Mouse (Mus musculus): ENCODE data around the gene Klc1.

The Klc1 gene

DNA sequence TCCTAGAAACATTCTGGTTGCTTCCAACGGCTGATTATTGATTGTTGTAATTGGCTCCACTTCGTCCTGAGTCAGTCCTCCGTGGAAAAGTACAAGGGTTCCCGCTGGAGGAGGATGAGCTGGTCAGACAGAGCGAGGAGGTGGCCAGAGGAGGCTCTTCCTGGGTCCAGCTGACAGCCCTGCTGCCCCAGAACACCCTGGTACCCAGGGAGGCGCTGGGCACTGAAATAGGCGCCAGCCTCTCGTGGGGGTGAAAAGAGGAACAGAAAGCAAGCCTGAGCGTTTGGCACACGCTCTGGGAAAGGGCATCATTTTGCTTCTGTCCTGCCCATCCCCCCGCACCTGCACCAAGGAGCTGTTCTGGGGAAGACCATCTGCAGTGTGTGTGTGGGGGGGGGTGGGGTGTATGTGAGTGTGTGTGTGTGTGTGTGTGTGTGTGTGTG, 14.6 kb upstream of the Klc1 start:
- no peak for DNase-seq (ENCODE audit: low spot score)

DNA sequence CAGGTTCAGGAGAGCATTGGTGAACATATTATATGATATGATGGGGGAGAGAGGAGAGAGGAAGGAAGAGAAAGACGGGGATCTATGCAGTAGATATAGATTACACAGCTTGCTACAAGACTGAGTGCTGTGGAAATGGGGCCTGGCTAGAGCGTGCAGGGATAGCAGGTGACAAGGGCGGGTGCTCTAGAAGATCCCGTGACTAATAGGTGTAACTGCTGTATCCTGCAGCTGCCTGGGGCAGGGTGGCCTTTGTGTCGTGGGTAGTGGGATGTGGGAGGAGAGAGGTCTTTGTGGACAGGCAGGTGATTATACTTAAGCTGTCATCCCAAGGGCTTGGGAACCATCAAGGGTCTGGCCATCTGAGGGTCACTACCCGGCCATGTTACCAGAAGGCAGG, 13.4 kb upstream of the Klc1 start:
- DNase-seq (ENCODE audit: low spot score) = no peak

DNA sequence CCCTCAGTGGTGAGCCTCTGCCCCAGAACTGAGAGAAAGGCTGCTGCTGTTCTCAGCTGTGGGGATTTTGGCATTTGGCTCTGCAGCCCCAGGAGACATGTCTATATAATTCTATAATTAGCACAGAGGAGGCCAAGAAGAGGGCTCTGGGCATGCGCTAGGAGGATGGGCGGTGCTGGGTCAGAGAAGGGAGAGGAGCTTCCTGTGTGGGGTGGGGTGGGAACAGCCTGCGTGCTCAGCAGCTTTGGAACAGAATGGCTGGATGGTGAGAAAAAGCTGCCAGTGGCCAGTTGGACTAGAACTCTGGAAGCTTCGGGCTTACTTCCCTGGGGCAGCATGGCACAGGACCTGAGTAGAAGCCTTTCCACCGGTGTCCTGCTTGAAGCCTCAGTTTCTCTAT, 12.6 kb upstream of the Klc1 start:
- DNase-seq (ENCODE audit: low spot score) = no peak

DNA sequence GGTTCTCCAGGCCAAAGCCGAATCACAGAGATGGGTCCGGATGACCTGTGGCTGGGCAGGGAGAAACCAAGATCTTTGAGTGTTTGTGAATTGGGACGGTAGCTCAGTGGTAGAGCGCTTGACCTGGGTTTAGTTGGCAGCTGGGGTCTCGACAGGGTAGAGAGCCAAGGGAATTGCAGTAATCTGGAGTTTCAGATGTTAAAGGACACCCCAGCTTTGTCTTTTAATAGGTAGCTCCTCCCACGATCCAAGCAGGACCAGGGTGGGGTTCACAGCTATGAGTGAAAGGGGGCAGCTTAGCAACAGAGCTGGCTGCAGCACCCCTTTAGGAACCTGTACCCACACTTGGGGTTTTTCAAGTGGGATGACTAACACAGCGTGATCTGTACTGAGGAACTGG, 11.2 kb upstream of the Klc1 start:
- DNase-seq (ENCODE audit: low spot score) = no peak

DNA sequence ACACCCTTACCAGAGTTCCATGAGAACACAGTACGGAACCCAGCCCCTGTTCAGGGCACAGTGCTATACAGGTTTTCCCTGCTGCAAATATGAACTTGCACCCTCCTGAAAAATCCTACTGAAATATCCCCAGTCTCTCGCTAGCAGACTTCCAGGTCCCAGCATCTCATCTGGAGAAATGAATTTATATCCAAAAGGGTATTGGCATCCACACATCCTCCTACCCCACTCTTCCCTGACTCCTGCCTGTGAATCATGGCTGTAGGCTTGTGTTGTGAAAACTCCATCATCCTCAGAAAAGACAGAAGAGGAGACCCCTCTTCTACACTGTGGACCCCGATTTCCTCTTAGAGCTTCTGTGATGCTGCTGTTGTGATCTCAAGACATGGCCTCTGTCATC, 7.9 kb upstream of the Klc1 start:
- DNase-seq (ENCODE audit: low spot score) = no peak

DNA sequence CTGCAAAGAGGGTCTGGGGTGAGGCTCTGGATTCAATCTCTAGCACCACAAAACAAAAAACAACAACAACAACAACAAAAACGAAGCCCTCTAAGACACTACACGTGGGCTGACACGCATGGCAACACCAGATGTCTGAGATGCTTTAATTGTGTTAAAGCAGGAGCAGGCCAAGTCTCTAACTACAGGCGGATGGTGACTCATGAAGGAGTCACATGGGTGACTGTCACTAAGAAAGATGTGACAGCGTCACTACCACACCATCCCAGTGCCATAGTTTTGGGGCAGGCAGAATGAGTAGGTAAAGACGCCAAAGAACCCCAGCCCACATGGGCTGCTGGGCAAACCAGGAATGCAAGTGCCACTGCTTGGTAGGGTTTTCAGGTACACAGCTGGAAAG, 6.2 kb upstream of the Klc1 start:
- DNase-seq (ENCODE audit: low spot score) = no peak

DNA sequence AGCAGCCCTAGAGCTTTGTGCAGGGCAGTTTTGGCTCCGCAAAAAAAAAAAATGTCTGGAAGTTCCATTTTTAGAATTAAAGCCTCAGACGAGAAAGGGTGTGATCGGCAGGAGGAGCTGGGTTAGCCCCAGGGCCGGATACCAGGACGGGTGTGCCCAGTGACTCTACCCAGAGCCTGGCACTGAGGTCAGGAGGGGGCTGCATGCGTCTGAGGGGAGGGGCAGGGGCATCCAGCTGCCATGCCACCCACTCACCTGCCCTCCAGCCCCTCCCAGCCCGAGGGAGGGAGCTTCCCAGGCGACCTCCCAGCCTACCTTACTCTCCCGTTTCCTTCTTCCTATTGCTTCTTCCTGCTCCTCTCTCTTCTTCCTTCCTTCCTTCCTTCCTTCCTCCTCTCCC, 5.3 kb upstream of the Klc1 start:
- DNase-seq (ENCODE audit: low spot score) = no peak

DNA sequence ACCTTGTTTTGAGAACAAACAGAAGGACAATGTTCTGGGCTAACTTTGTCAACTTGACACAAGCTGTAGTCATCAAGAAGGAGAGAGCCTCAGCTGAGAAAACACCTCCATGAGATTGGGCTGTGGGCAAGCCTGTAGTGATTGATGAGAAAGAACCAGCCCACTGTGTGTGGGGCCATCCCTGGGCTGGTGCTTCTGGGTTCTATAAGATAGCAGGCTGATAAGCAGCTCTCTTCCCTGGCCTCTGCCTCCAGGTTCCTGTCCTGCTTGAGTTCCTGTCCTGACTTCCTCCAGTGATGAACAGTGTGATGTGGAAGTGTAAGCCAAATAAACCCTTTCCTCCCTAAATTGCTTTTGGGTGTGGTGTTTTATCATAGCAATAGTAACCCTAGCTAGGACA, 3.9 kb upstream of the Klc1 start:
- DNase-seq (ENCODE audit: low spot score) = no peak

DNA sequence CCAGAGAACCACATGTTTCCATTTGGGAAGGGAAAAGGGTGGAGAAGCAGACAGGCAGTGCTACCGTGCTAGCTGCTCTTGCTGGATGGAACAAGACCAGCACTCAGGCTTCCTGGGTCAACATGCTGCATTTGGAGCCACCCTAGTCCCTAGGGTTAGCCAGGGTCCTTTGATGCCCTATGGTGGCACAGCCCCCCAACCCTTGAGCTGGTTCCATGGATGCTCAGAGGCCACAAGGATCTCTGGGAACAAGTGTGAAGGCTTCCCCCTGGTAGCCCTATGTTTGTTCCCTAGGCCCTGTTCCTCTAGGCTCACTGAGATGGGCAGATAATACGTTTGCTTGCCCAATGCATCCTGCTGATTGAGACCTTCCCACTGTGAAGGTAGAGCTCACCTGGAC, 3.4 kb upstream of the Klc1 start:
- DNase-seq (ENCODE audit: low spot score) = no peak

DNA sequence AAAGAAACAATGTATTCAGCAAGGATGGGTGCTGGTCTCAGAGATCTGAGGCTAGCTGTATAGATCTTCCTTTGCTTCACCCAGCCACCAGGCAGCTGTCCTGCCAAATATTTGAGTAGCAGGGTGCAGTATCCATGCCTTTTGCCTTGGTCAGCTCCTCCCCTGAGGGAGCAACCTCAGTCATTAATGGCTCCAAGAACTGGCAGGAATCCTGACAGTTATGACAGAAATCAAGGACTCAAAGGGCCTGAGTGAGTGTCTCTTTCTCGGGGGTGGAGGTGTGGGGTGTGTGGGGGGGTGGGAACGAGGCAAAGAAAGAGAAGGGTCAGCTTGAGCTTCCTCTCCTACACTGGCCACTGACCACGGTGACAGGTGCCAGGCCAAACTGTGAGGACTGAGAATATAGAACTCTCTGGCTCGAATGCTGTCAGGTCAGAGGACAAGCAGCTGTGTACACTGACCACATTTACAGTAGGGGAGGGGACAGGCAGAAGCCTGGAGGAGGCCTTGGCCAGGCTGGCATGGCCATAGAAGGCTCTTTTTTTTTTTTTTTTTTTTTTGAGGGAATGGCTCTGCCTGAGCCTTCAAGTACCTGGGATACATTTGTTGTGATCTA, 2.5 kb upstream of the Klc1 start:
- DNase-seq (ENCODE audit: low spot score) = no peak

DNA sequence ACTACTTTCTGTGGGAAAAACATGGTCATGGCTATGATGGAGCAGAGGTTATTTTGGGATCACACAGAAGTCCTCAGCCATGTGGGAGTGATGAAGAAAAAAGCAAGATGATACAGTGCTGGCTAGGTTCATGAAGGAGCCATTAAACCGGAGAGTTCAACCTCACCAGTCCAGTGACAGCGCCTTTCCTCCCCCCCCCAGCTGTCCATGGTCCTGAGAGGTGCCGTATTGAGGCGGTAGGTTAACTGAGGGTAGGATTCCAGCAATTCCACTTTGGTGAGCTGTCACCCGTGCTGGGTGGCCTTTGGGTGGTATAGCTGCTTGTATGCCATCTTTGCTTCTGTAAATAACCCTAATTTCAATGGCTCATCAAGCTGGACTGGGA, 2.0 kb upstream of the Klc1 start:
- no peak for DNase-seq (ENCODE audit: low spot score)

DNA sequence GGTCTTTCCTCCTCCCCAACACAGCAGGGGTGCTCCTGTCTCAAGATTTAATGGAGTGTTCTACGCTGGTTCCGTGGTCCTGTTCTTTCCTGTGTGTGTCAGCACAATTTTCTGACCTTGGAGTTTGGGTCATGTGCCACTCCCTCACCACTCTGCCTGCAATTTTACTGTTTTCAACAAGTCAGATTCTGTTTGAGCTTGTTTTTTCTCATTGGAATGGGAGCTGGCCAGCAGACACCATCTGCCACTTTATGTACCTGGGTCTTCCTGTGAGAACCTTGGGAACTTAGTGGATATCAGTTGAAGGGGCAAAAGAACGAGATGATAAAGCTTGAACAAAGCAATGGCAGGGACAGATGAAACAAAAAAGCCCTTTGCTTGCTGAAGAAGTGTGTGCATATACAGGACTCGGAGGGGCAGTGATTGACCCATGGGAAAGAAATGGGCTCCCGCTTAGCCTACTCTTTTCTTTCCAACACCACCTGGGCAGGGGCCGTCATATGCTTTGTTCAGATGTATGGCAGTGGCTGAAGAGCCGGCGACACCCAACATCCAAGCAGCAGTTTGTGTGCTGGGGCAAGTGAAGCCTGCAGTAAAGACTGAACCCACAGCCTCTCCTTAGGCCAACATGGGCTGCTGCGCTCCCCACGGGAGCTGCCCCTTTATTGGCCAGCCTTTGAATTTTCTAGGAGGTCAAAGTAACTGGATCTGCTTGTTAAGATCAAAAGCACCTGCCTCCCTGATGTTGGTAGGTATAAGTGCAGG, 906 bp upstream of the Klc1 start:
- DNase-seq (ENCODE audit: low spot score) = no peak

DNA sequence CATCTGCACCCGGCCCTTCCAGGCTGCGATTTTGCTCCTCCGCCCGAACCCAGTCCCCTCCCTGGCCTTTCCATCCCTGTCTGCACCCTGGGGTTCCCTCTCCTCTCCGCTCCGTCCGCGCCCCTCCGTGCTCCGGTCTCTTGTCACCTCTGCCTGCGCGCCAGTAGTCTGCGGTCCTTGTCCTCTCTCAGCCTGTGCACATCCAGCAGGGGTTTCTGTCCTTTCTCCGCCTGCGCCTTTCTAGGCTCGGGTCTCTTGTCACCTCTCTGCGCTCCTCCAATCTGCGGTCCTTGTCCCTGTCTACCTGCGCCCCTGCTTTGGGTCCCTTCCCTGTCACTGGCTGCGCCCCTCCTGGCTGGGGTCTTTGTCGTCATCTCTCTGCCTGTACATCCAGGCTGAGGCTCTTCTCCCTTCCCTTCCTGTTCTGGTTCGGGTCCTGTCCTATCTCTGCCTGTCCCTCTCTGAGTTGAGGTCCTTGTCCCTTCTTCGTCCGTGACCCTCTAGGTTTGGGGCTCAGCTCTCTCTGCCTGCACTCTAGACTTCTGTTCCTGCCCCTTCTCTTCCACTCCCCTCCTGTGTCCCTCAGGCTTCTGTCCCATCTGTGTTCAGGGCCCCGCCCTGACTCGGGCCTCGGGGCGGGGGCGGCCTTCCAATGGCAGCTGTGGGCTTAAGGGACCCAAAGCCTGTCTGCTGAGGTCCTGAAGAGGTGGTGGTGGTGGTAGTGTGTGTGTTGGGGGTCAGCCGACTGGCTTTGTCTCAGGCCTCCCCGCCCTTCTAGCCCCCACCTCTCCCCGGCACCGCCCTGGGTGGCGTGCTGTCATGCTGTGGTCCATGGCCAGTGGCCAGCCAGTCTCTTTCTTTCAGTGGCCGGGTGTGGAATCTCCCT, 770 bp downstream of the Klc1 start:
- peak; percentile 47 for DNase-seq (ENCODE audit: low spot score)

DNA sequence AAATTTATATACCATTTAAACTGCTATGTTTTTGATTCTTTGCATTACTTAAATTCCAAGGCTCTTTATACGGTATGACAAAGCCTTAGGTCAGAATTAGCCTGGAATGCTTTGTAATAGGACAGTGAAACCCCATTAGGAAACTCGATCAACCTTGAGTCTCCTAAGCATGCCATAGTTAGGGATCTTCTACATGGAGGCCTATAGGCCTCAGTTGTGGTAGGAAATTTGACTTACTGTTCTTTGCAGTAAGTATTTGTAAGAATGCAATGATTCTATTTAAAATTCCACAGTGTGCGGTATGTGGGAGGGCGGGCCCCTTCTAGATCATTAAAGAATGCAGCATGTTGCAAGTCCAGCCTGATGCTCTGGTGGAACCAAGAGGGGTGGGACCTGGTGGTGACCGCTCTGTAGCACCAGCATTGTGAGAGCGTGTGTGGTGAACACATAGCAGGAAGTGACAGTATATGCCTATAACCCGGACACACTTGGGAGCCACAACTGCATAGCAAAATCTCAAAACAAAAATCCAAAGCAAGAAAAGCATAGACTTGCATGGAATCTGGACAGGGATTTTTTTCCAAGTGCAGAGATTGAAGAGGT, 1.8 kb downstream of the Klc1 start:
- DNase-seq (ENCODE audit: low spot score) = no peak

DNA sequence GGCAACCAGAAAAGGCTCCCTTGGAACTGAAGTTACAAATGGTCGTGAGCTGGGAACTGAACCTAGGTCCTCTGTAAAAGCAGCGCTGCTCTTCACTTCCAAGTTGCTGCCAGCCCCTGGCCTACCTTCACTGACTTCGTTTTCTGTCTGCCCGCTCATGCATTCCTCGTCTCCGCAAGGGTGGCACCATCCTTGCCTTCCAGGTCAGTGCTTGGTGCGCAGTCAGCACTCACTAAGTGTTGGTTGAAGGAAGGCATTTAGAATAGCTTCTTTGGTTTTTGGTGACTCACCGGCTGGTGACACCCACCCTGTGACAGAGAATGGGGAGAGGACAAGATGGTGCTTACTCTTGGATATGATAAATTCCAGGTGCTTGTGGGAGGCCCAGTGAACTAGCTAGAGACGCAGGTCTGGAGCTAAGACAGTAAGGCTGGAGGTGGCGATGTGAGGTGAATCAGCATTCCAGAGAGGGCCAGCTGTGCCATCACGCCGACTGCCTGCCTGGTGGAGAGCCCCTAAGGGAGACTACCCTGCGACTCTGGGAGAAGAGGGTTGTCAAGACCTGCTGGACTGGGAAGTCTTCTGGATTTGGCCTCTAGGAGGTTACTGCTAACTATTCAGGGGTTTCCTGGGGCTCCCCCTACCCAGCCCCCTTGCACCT, 4.1 kb downstream of the Klc1 start:
- DNase-seq (ENCODE audit: low spot score) = no peak

DNA sequence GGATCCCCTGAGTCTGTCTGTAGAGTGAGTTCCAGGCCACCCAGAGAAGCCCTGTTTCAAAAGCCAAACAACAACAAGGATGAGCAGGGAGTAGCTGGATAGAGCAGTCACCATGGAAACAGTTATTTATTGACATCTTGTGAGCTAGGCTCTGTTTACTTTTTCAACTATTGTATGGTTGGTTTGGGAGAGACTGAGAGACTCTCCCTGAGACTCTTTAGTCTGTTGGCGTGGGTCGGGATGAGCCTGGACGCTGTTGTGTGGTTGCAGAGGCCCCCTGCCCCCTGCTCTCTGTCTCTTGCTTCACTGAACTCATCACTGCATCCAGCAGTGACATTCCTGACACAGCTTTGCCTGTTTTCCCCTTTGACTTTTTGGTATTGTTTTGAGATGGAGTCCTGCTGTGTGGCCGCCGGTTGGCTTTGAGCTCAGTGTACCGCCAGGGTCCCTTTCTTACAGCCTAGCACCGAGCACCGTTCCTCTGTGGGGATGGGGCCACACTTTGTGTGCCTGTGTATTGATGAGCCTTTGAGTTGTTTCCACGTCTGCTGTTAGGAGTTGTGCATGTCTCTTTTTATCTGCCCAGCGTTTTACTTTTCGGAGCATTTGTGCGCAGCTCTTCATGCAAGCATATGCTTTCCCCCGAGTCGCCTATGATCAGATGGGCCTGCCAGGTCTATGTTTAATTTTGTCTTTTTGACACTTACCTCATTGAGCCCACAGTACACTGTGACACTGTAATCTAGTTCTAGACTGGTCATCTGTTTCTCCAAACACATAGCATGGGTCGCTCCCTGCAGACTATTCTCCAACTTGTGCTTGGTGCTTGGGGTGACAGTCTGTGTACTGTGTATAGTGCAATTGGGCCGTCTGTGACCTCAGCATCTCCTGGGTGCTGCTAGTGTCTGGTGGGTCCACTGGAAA, 7.9 kb downstream of the Klc1 start:
- no peak for DNase-seq (ENCODE audit: low spot score)

DNA sequence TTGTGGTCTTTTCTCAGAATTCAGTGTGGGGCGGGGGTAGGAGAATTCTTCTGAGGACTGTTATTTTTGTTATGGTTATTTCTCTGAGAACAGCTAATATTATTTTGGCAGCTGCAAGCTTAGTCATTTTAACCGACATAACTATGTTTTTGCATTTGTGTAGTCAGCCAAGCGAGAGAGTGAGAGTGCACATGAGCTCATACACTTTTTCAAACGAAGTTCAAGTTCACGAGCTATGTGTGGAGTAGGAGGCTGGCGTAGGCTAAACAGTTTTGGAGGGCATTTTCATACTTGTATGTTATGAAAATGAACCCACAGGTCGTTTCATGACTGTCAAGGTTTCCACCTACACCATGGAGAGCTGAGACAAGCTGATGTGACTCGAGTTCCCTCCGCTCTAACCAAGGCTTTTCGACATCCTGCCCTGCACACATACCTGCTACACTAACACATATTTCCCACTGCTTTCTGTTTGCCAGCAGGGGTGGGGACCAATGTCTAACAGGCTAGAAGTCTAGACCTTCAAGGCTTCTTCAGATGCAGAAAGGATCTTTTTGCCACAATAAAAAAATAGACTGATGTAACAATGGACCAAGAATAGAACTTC, 9.8 kb downstream of the Klc1 start:
- DNase-seq (ENCODE audit: low spot score) = no peak

DNA sequence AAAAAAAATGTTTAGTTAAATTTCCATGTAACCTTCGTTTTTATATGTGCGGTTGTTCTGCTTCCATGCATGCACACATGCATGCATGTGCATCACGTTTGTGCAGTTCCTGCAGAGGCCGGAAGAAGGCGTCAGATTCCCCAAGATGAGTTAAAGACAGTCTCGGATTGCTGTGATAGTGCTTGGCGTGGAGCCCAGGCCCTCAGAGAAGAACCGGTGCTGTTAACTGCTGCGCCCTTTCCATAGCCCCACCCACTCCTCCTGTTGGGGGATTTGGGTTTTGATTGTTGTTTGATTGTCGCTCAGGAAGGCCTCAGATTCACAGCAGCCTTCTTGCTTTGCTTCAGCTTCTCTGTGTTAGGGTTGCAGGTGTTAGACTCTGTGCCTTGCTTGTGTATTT, 10.7 kb downstream of the Klc1 start:
- DNase-seq (ENCODE audit: low spot score) = no peak

DNA sequence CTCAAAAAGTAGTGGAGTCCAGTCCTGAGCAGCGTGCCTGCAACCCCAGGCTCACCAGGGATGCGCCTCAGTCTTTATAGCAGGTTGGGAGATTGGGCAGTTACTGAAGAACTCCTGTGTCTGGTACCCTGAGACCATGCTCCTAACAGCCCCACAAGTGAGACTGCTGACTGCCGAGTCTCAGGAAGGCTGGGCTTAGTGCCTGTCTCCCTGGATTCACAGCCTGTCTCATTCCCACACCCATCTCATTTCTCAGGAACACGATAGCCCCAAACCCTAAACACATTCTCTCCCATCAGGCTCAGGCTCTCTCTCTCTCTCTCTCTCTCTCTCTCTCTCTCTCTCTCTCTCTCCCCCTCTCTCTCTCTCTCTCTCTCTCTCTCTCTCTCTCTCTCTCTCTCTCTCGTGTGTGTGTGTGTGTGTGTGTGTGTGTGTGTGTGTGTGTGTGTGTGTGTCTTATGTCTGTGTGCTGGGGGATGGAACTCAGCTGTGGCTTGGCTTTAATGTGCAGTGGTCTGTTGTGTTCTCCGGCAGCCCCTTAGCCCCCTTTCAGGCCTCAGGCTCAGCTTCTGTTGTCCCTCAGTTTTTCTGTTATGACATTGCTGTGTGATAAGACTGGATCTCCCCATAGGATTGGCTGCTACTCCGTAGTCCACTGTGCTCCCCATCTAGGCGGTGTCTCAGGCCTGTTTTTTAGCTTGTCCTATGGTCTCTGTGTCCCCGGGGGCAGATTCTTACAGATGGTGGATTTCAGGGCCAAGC, 11.3 kb downstream of the Klc1 start:
- DNase-seq (ENCODE audit: low spot score) = no peak

DNA sequence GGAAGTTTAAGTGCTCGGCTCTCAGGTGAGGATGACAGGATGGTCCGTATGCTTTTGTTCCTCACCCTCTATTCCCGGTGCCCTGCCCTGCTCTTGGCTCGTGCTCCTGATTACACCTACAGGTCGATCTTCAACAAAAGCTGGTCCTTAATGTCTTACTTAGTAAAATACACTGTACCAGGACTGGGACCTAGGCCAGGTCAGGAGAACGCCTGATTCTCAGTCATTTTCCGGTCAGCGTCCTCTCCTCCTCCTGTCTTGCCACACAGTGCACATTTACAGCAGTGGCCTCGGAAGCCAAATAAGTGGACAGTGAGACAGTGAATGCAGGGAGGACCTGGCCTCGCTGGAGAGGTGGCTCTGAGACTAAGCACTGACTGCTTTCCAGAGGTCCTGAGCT, 12.0 kb downstream of the Klc1 start:
- no peak for DNase-seq (ENCODE audit: low spot score)

All from layer of hippocampus, adult 11-12 months (tissue).